Mouse (Mus musculus): Measurements from ENCODE around the gene Clec12a.

DNA sequence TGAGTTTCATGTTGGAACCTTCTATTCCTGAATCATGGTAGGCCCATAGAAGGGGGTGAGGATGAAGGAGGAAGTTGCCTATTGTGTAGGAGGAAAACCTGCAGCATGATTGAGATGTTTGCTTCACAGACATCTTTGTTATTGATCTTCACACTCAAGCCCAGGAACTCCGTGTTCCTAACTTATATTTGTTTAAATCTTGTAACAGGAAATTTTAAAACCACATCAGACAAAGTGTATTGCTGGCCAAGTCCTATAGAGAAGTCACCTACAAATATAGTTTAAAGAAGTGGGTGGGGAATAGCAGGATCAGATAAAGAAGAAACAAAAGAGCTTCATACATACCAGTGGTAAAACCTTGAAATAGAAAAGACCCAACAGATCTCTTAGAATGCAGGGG lies 38.3 kb upstream of the Clec12a start:
- no peak for TF ChIP-seq POLR2A (IDR thresholded peaks at IDR 0.05; ENCODE audit: low read depth, low read length)
- TF ChIP-seq CTCF (IDR thresholded peaks at IDR 0.05; ENCODE audit: extremely low read depth, insufficient read depth, insufficient read length, insufficient replicate concordance), result no peak
